Mouse (Mus musculus) hindbrain, embryonic 16.5 days (tissue): Measurements from ENCODE around the gene Prr29. TPM values are rescaled to one million over a fixed set of nuclear protein-coding genes. Genes with fewer than 3 reads are reported as not detected.

ENCODE experiments used
- ATAC-seq: fragments of 200-750 bp; cut with Nextera tagmentation; 2 replicates; pipeline ENCODE4 v1.8.0; 2017; ENCODE audit warnings: moderate TSS enrichment, moderate library complexity
- H3K27ac ChIP-seq: fragments of 300-500 bp; sonication (generic); 2 replicates; pipeline ENCODE4 v1.5.1; 2014; ENCODE audit warnings: low read depth, mild to moderate bottlenecking, control low read depth, low read length, moderate library complexity
- H3K27me3 ChIP-seq: fragments of 300-500 bp; sonication (generic); replicated peaks from 2 replicates; pipeline ENCODE4 v1.6.1; 2014; ENCODE audit warnings: low read length; ENCODE audit not compliant: control insufficient read depth, insufficient read depth
- H3K36me3 ChIP-seq: fragments of 300-500 bp; sonication (generic); 2 replicates; pipeline ENCODE4 v1.6.1; 2014; ENCODE audit warnings: mild to moderate bottlenecking, low read length, moderate library complexity, mixed read lengths; ENCODE audit not compliant: control insufficient read depth, insufficient read depth
- H3K4me1 ChIP-seq: fragments of 300-500 bp; sonication (generic); 2 replicates; pipeline ENCODE4 v1.6.1; 2014; ENCODE audit warnings: low read depth, low read length; ENCODE audit not compliant: control insufficient read depth, insufficient read depth
- H3K4me2 ChIP-seq: fragments of 300-500 bp; sonication (generic); 2 replicates; pipeline ENCODE4 v1.6.1; 2014; ENCODE audit warnings: mild to moderate bottlenecking, low read length, control low read depth, moderate library complexity
- H3K4me3 ChIP-seq: fragments of 300-500 bp; sonication (generic); 2 replicates; pipeline ENCODE4 v1.5.1; 2014; ENCODE audit warnings: mild to moderate bottlenecking, low read length, control low read depth, moderate library complexity
- H3K9ac ChIP-seq: fragments of 300-500 bp; sonication (generic); 2 replicates; pipeline ENCODE4 v1.6.1; 2014; ENCODE audit warnings: low read depth, mild to moderate bottlenecking, control low read depth, low read length, moderate library complexity
- H3K9me3 ChIP-seq: fragments of 300-500 bp; sonication (generic); 2 replicates; pipeline ENCODE4 v1.6.1; 2014; ENCODE audit warnings: mild to moderate bottlenecking, low read length, moderate library complexity; ENCODE audit not compliant: control insufficient read depth
- WGBS: fragments of 180-500 bp; shearing (Covaris S2); extraction: QIAGEN DNeasy Blood & Tissue Kit; methylation state at CpG from one replicate; pipeline ENCODE4 v1.1.7; 2014; 5-methylcytosine and 5-hydroxymethylcytosine counted together
- polyA plus RNA-seq: library from polyadenylated mRNA; unstranded; fragments of >200 nt; fragmentation: Nextera tagmentation; extraction: Ambion mirVana; gene quantifications from 2 replicates; pipeline ENCODE4 v1.2.1, GENCODE M21; 2015

The Prr29 gene
- not detected in 2 replicates for polyA plus RNA-seq

- Histone ChIP-seq H3K4me2 (no peak within 1 kb of the TSS), H3K9me3 (no peaks in the 10 kb centered on the region), H3K27me3 (no peaks in the 10 kb centered on the region), H3K4me1 (peaks cover 5% of the 10 kb centered on the region; the same call in 1 of the 2 replicates), H3K36me3 (no peaks in the 10 kb centered on the region), H3K4me3 (no peak within 1 kb of the TSS), H3K9ac (no peak within 1 kb of the TSS), H3K27ac (no peak within 1 kb of the TSS)
- 64% methylated on average over 10 of the region's 10 CpGs for WGBS
- ATAC-seq: no peak
These were observed at the start of gene Prr29 for GRCm38 (mm10) chr11:106365366-106365765. Prr29 (plus strand) TSS chr11:106365472.

GRCm38 (mm10) chr11:106316416-106316815 lies 48.9 kb upstream of the Prr29 start:
- Histone ChIP-seq H3K4me3 (no peak overlapping the region), H3K4me1 (no peaks in the 10 kb centered on the region), H3K4me2 (no peak overlapping the region), H3K9me3 (no peaks in the 10 kb centered on the region), H3K36me3 (no peaks in the 10 kb centered on the region), H3K27me3 (no peaks in the 10 kb centered on the region), H3K9ac (no peak overlapping the region), H3K27ac (no peak overlapping the region)
- 76% methylated on average over 1 of the region's 1 CpGs for WGBS
- ATAC-seq: no peak

GRCm38 (mm10) chr11:106317801-106318200 lies 47.5 kb upstream of the Prr29 start:
- Histone ChIP-seq H3K36me3 (no peaks in the 10 kb centered on the region), H3K4me2 (no peak overlapping the region), H3K4me3 (no peak overlapping the region), H3K9ac (no peak overlapping the region), H3K27ac (no peak overlapping the region), H3K4me1 (no peaks in the 10 kb centered on the region), H3K9me3 (no peaks in the 10 kb centered on the region), H3K27me3 (no peaks in the 10 kb centered on the region)
- WGBS: 84% methylated on average over 7 of the region's 7 CpGs
- ATAC-seq: no peak

GRCm38 (mm10) chr11:106318406-106319366 lies 46.6 kb upstream of the Prr29 start:
- Histone ChIP-seq H3K9ac (no peak overlapping the region), H3K9me3 (no peaks in the 10 kb centered on the region), H3K27ac (no peak overlapping the region), H3K4me3 (no peak overlapping the region), H3K4me2 (no peak overlapping the region), H3K27me3 (no peaks in the 10 kb centered on the region), H3K4me1 (no peaks in the 10 kb centered on the region), H3K36me3 (no peaks in the 10 kb centered on the region)
- ATAC-seq: no peak
- WGBS: 79% methylated on average over 21 of the region's 21 CpGs

GRCm38 (mm10) chr11:106324858-106325257 lies 40.4 kb upstream of the Prr29 start:
- Histone ChIP-seq H3K4me3 (no peak overlapping the region), H3K4me2 (no peak overlapping the region), H3K27ac (no peak overlapping the region), H3K36me3 (no peaks in the 10 kb centered on the region), H3K4me1 (no peaks in the 10 kb centered on the region), H3K9me3 (no peaks in the 10 kb centered on the region), H3K9ac (no peak overlapping the region), H3K27me3 (no peaks in the 10 kb centered on the region)
- no peak for ATAC-seq
- 58% methylated on average over 5 of the region's 5 CpGs for WGBS

- H3K4me2 ChIP-seq: no peak overlapping the region
- no peak for ATAC-seq
- no peaks in the 10 kb centered on the region for H3K36me3 ChIP-seq
- H3K27ac ChIP-seq: no peak overlapping the region
- no peaks in the 10 kb centered on the region for H3K4me1 ChIP-seq
- no peak overlapping the region for H3K4me3 ChIP-seq
- no peak overlapping the region for H3K9ac ChIP-seq
- WGBS: 77% methylated on average over 8 of the region's 8 CpGs
- H3K9me3 ChIP-seq: no peaks in the 10 kb centered on the region
- no peaks in the 10 kb centered on the region for H3K27me3 ChIP-seq
These were observed 39.6 kb upstream of the Prr29 start for GRCm38 (mm10) chr11:106325566-106326206.

- H3K4me3 ChIP-seq: no peak overlapping the region
- no peak for ATAC-seq
- H3K27ac ChIP-seq: no peak overlapping the region
- H3K27me3 ChIP-seq: no peaks in the 10 kb centered on the region
- WGBS: 87% methylated on average over 8 of the region's 8 CpGs
- H3K36me3 ChIP-seq: no peaks in the 10 kb centered on the region
- no peaks in the 10 kb centered on the region for H3K9me3 ChIP-seq
- no peak overlapping the region for H3K9ac ChIP-seq
- H3K4me1 ChIP-seq: no peaks in the 10 kb centered on the region
- no peak overlapping the region for H3K4me2 ChIP-seq
These were observed 38.8 kb upstream of the Prr29 start for GRCm38 (mm10) chr11:106326475-106326874.

GRCm38 (mm10) chr11:106328521-106328920 lies 36.8 kb upstream of the Prr29 start:
- WGBS: 89% methylated on average over 5 of the region's 5 CpGs
- Histone ChIP-seq H3K4me2 (no peak overlapping the region), H3K27me3 (no peaks in the 10 kb centered on the region), H3K4me3 (no peak overlapping the region), H3K9ac (no peak overlapping the region), H3K36me3 (no peaks in the 10 kb centered on the region), H3K9me3 (no peaks in the 10 kb centered on the region), H3K4me1 (no peaks in the 10 kb centered on the region), H3K27ac (no peak overlapping the region)
- ATAC-seq: no peak

- Histone ChIP-seq H3K4me3 (no peak overlapping the region), H3K27ac (no peak overlapping the region), H3K9ac (no peak overlapping the region), H3K36me3 (no peaks in the 10 kb centered on the region), H3K27me3 (no peaks in the 10 kb centered on the region), H3K9me3 (no peaks in the 10 kb centered on the region), H3K4me2 (no peak overlapping the region), H3K4me1 (no peaks in the 10 kb centered on the region)
- ATAC-seq: no peak
- 86% methylated on average over 6 of the region's 6 CpGs for WGBS
These were observed 36.1 kb upstream of the Prr29 start for GRCm38 (mm10) chr11:106329128-106329527.
